Mouse (Mus musculus): Measurements from ENCODE around the gene Gm10318.

Gene Gm10318

DNA sequence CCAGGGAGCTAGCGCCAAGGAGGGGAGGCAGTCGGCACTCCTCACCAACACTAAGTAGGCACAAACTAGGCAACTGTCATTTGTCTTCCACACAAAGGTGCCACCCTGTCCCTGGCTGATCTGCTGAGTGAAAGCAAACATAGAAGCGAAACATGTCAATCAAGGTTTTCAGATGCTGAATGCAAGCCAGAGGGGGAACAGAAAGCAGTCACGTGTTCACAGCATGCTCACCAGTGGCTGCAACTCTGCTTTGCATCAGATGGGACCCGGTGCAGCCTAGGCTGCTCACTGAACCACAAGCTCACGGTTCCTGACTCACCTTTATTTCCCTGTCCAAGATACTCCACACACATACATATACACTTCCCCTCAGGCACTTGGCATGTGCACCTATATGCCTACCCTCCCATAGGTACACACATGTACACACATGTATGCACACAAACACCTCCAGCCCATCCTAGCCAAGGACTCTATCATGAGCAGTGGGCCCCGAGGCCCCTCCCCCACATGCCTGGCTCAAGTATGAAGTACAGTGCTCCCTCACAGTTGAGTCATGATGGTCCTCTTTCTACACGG lies 38.4 kb downstream of the Gm10318 start:
- in situ Hi-C loops (cut with MboI; ENCODE audit: low sequenced_read_pairs): no loop called here

DNA sequence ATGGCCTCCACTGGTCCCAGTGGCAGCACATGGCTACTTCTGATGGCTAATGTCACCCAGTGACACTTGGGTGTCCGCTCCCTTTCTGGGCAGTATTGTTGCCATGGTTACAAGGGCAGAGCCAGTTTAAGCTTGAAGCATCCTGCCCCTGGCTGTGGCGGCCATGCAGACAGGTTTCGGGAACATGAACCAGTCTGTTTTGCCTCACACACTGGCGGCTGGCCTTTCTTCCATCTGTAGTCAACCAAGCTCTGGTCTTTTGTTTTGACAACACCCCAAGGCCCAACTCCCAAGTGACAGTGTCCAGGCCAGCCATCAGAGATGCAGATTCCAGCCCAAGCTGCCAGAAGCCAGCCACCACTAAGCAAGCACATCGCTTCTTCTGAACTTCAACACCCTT lies 42.9 kb downstream of the Gm10318 start:
- in situ Hi-C loops (cut with MboI; ENCODE audit: low sequenced_read_pairs): no loop called here

DNA sequence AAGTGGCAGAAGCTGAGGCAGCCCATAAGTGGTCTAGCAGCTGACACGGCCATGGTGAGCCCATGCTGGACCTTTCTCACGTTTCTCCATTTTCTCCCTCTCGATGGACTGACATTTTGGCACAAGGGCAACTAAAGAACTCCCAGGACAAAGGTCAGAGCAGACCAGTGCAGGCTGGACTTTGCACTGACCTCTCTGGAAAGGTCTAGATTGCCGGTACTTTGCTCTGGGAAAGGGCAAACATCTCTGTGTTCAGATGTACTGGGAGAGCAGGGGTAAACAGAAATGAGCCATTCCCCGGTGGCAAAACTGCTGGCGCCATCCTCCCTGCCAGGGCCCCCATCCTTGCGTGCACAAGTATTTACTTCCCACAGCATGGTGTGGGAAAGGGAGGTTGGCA lies 47.5 kb downstream of the Gm10318 start:
- in situ Hi-C loops (cut with MboI; ENCODE audit: low sequenced_read_pairs): no loop called here

DNA sequence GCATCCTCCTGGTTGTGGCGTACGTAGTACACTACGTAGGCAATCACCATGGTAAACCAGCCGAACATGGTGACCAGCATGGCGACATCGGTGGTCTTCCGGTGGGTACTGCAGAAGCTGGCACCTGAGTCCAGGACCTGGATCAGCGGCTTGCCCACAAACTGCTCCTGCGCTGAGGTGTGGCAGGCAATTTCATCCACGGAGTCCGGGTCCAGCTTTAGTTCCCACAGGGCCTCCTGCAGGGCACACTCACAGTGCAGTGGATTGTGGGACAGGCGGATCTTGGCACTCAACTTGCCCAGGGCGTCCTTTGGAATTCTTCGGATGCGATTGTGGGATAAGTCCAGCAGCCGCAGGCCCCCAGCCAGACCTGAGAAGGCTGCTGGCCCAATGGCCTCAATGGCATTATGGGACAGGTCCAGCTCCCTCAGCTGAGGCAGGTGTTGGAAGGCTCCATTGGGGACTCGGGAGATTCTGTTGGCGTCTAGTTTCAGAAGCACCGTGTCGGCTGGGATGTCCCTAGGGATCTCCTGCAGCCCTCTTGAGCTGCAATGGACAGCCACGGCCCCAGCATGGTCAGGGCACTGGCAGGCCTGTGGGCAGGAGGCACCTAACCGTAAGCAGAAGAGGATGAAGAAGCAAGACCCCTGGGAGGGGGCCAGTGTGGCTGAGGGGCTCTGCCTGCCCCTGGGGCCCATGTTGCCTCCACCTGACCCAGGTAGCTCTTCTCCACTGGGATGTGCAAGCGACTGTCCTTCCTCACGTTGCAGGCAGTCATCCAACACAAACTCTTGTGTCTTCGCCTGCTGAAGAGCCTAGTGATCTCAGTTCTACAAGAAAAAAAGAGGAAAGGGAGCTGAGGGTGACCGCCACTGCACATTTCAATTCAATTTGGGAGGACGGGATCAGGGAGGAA lies 48.5 kb downstream of the Gm10318 start:
- in situ Hi-C loops (cut with MboI; ENCODE audit: low sequenced_read_pairs): no loop called here

DNA sequence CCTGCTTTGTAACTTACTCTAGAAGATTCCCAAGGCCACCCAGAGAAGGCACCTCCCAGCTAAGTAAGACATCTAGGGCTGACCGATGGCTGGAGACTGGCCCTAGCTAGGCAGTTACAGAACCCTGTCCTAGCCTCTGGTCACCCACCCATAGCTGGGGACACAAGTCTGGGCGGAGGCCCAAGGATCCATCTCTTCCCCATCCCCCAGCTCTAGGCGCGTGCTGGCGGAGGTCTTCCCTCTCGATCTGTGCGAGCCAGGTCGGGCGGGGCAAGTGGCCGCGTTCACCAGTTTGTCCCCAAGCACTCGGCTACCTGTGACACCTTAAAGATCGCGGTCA lies 49.2 kb downstream of the Gm10318 start:
- in situ Hi-C loops (cut with MboI; ENCODE audit: low sequenced_read_pairs): no loop called here

DNA sequence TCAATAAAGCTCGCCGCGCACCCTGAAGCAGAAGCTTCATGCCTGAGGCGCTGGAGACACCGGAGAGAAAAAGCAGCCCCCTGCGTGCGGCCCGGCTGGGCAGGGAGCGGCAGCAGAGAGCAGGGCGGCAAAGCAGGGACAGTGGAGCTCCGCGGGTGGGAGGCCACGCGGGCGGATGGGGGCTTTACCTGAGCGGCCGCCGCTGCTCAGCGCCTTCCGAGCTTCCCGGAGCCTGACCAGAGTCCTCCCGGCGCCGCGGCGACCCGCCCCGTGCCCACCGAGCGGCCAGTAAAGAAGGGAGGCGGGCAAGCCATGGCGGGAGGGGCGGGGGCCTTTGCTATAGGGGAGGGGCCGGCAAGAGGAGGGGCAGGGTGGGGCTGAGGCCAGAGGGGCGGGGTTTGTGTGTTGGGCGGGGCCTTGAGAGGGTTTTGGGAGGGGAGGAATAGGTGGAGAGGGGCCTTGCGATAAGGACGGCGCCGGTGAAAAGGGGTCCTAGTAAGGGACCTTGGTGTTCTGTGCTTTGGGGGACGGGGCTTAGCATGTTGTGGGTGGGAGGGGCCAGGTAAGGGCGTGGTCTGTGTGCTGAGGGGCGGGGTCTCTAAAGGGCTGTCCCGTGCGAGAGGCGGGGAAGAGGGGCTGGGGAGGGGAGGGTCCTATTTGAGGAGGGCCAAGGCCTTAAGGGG lies 49.7 kb downstream of the Gm10318 start, which contains the start of gene Lrrc3:
Lrrc3 (minus strand) TSS at position 326 of the 683 bp plus-strand sequence.
- in situ Hi-C loops (cut with MboI; ENCODE audit: low sequenced_read_pairs): no loop called here

DNA sequence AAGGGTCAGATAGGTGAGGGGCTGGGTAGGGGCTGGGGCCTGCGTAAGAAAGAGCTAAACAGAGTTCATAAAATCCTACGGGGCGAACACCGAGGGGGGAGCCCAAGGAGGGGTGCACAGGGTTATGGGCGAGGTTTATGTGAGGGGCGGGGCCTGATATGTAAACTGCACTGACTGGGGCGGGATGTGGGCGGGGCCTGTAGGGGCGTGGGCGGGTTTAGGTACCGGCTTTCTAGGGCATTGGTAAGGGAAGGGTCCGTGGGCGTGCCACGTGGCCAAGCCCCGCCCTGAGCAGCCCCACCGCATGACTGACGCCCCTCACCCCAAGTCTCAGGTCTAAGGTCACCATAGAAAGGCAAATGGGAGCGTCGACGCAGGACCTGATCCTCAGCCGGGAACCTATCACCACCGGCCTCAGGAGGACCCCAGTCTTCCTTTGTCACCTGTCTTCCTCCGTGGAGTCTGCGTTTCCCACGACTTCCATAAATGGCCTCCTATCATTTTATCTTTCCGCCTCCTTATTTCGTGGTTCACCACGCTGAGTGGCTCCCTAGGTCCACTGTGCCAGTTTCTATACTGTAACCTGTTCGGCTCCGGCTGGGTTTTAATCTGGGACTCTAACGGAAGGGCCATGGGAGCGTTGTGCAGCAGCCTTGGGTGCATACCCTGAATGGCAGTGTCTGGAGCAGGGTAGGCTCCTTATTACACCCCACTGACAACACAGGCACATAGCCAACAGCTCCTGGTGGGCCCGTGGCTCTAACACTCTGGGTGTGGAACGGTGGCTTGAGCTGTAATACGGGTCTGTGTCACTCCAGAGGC lies 50.4 kb downstream of the Gm10318 start:
- in situ Hi-C loops (cut with MboI; ENCODE audit: low sequenced_read_pairs): no loop called here

Data from CH12F3 (cell line).